Mouse (Mus musculus) T-helper 2 cell (primary cell): ENCODE results near the gene S100a16.

Source experiments
- in situ Hi-C: fragments of 300-600 bp; cut with MboI, MseI; formaldehyde crosslinking; loops from one replicate; pipeline ENCODE4 v1.15.1; 2025; ENCODE audit warnings: high pct_unique_total_duplicates

Gene S100a16

DNA sequence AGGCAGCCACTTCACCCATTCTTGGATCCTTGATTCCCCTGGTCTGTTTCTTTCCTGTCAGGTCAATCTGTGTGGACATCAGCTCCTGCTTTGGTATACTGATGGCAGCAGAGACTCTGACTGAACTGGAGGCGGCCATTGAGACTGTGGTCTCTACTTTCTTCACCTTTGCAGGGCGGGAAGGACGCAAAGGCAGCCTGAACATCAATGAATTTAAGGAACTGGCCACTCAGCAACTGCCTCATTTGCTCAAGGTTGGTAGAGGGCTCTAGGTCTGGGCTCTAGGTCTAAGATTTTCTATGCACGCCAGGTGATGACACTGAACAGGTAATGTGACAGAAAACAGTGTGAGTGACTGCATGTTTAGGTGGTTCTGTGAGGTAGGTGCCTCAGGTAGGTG, 21.3 kb upstream of the S100a16 start:
- in situ Hi-C loops = loop anchor here (5.0 kb wide), 1 partner anchor 87 kb away; the partner anchor contains the start of genes Gm42674 and S100a4

GRCm38 (mm10) chr3:90517711-90518110, 19.3 kb upstream of the S100a16 start:
- in situ Hi-C loops = loop anchor here (5.0 kb wide), 1 partner anchor 85 kb away; the partner anchor contains the start of genes Gm42674 and S100a4

GRCm38 (mm10) chr3:90525421-90525820, 11.6 kb upstream of the S100a16 start:
- in situ Hi-C loops = loop anchor here (5.0 kb wide), 1 partner anchor 47 kb away; no protein-coding TSS in a partner anchor

DNA sequence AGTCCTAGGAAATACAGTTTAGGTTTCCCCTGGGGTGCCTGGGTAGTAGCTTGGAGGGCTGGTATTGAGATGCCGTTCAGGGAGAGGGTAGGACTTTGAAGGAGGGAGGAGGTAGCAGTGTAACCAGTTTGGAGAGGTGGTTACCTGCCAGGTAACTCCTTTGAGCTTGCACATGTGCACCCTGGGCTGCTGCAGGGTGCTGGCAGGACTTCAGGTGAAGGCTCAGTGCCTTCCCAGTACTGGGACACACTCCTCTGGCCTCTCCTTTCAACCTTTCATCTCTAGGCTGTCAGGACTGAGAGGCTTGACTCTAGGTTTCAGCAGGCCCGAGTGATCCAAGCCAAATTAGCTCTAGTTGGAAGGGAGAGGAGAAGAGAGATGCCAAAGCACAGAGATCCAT, 11.0 kb upstream of the S100a16 start:
- in situ Hi-C loops = loop anchor here (5.0 kb wide), 1 partner anchor 46 kb away; no protein-coding TSS in a partner anchor

- in situ Hi-C loops = loop anchor here (5.0 kb wide), 1 partner anchor 46 kb away; no protein-coding TSS in a partner anchor
These were observed 10.5 kb upstream of the S100a16 start, which contains the start of gene S100a14 for GRCm38 (mm10) chr3:90526580-90526979. S100a14 (plus strand) TSS chr3:90526856.

DNA sequence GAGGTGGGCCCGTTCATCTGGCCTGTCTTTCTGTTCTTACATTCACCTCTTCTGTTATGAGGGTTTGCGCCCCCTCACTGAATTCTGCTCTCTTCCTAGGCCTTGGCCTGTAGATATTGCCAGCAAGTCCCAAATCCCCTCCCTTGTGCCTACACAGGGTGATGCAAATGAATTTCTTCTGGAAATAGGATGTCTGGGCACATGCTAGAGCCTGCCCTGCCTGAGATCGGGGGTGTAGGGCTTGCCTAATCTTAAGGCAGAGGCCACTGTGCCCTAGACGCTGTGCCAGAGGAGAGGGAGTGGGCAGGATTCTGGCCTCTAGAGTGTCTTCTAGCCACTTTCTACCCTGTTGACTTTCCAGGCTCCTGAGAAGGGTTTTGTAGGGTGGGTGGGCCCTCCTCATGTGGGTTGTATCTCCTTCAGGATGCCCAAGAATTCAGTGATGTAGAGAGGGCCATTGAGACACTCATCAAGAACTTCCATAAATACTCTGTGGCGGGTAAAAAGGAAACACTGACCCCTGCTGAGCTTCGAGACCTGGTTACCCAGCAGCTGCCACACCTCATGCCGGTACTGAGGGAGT, 9.7 kb upstream of the S100a16 start:
- in situ Hi-C loops = loop anchor here (5.0 kb wide), 1 partner anchor 45 kb away; no protein-coding TSS in a partner anchor

GRCm38 (mm10) chr3:90531713-90532112, 5.3 kb upstream of the S100a16 start:
- in situ Hi-C loops = no loop called here

DNA sequence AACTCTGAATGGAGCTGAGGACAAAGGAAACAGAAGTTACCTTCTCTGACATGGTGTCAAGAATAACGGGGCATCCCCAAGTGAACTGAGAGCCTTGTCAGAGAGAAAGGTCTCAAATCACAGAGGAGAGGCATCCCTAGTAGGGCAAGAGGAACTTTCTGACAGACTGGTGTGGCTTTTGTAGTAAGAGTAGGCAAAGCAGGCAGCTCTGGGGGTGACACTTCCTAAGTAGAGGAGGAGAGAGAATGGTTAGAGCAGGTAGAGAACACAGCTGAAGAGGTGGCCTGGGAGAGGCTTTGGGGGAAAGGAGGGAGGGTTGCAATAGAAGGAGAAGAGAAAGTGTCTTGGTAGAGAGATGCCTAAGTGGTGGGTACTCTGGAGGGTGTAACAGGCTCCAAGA, 1.6 kb upstream of the S100a16 start:
- in situ Hi-C loops = no loop called here

- in situ Hi-C loops = no loop called here
These were observed 847 bp downstream of the S100a16 start for GRCm38 (mm10) chr3:90537905-90538296.

DNA sequence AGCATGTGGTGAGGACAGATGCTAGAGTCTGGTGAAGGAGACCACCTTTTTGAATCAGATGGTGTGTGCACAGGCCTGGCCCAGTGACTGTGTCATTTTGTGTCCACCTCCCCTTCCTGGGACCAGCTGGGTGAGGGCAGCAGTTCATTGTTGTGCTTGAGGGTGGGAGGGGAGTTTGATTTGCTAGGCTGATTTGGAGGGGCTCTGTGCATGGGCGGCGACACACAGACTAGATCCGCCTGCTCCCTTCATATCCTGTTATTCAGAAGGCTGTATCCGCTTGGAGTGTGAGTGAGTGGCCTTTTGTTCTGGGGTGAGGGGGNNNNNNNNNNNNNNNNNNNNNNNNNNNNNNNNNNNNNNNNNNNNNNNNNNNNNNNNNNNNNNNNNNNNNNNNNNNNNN, 3.9 kb downstream of the S100a16 start:
- in situ Hi-C loops = no loop called here

GRCm38 (mm10) chr3:90549676-90550420, 12.8 kb downstream of the S100a16 start:
- in situ Hi-C loops = no loop called here

GRCm38 (mm10) chr3:90550421-90550790, 13.4 kb downstream of the S100a16 start:
- in situ Hi-C loops = no loop called here

DNA sequence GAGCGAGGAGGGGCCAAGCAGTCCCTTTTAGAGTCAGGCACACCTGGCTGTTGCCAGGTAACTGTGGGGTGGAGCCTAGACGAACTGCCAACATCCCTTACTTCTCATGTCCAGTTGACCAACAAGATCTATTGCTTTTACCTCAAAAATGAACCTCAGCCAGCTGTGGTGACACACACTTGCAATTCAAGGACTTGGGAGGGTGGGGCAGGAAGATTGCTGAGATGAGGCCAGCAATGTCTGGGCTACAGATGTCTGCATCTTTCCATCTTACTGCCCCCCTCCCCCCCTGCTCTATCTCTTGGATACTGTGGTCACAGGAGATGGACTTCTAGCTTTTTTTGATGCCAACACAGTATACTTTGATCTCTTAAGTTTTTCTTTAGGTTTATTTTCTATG, 15.2 kb downstream of the S100a16 start:
- in situ Hi-C loops = no loop called here

- in situ Hi-C loops = no loop called here
These were observed 18.9 kb downstream of the S100a16 start for GRCm38 (mm10) chr3:90555954-90556353.

- in situ Hi-C loops = no loop called here
These were observed 23.1 kb downstream of the S100a16 start, which contains the start of gene S100a3 for GRCm38 (mm10) chr3:90560008-90560628. S100a3 (plus strand) TSS chr3:90560578.

DNA sequence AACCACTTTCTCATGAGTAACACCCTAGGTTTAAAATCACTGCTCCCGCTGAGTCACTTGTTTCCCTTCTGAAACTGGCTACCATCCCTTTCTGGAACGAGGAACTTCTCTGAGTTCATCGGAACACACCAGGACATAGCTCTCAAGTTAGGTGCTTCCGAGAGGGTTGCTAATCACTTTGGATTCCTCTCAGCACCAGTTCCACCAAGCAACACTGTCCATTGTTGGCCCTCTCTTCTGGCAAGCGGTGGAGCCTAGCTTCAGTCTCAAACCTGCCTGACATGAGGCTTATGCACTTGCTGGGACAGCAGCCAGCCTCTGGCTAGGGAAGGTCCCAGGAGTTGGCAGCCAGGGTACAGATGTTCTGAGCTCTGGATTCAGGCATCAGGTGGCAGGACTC, 37.6 kb downstream of the S100a16 start:
- in situ Hi-C loops = loop anchor here (5.0 kb wide), 1 partner anchor 47 kb away; the partner anchor contains the start of gene S100a14

GRCm38 (mm10) chr3:90575320-90575719, 38.3 kb downstream of the S100a16 start:
- in situ Hi-C loops = no loop called here

DNA sequence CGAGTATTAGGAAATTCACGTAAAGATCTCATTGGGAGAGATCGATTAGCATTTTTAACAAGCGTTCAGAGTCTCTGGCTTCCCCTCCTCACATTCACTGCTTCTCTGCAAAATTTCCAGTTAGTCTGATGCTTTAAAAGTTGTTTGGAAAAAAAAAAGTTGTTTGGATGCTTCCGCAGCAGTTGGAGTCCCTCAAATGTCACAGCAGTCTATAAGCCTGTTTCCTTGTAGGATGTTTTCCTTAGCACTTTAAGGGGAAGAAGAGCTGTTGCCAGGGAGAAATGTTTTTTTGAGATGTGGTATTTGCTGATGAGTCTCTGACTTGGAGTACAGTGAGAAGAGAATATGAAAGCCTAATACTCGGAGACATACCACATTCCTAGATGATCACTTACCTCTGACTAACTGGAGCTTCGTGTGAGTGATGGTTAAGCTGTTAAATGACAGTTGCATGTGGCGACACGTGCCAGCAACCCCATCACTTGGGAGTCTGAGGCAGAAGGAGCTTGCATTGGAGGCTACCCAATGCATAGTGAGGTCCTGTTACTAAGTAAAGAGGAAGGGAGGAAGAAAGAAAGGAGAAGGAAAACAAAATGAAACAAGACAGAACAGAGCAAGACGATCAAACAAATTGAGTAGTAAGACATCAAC, 39.4 kb downstream of the S100a16 start:
- in situ Hi-C loops = no loop called here

DNA sequence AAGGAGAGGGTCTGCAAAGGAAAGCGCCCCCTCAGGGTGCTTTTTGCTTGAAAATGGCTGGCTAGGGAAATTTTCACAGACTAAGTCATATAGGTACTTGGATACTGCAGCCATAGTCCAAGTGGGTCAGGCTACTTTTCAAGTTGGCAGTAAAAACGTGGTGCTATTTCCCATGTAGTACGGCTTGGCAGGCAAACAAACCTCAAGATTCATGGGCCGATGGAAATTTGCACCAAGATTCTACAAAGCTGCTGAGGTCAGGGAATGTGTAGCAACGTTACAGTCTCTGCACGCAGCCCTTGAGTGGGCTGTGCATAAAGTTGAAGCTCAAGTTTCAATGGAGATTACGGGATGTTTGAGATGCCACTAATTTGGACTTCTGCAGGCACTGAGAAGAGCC, 42.4 kb downstream of the S100a16 start:
- in situ Hi-C loops = no loop called here

- in situ Hi-C loops = loop anchor here (5.0 kb wide), 1 partner anchor 36 kb away; no protein-coding TSS in a partner anchor
These were observed 44.1 kb downstream of the S100a16 start for GRCm38 (mm10) chr3:90581141-90581540.

DNA sequence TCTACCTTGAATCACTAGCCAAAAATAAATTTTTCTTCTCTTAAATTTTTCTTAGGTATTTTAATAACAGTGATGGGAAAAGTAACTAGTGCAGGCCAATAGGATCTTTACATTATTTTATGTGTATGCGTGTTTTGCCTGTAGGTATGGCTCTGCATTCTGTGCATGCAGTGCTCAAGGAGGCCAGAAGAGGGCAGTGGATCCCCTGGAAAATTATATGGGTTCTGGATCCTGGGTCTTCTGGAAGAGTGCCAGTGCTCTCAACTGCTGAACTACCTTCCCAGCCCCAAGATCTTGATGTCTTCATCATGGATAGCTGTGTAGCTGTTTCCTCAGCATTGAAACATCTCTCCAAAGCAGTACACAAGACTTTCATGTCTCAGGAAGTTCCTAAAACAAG, 45.1 kb downstream of the S100a16 start:
- in situ Hi-C loops = loop anchor here (5.0 kb wide), 1 partner anchor 35 kb away; no protein-coding TSS in a partner anchor

DNA sequence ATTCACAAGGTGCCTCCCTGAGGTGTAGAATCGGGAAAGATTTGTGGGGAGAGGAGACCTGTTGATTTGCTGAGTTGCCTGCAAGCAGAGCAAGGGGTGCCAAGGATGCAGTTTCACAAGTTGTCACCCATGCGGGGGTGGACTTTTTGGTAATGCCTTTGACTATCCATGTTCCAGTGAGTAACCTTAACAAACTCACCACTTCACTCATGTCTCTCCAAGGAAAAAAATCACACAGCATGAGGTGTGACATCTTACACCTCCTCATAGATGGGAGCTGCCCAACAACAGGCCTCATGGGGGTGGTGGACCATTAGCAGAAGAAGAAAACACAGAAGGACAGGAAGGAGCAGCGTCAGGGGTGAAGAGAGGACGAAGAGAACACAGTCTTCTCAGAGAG, 45.5 kb downstream of the S100a16 start:
- in situ Hi-C loops = loop anchor here (5.0 kb wide), 1 partner anchor 35 kb away; no protein-coding TSS in a partner anchor
